Mouse (Mus musculus) kidney, postnatal 14 days (tissue): Measurements from ENCODE around the gene Ptk6.

ENCODE experiments used
- DNase-seq: peaks from one replicate; pipeline ENCODE4 v3.0.0; 2022; ENCODE audit warnings: mixed read lengths

Ptk6 gene

DNA sequence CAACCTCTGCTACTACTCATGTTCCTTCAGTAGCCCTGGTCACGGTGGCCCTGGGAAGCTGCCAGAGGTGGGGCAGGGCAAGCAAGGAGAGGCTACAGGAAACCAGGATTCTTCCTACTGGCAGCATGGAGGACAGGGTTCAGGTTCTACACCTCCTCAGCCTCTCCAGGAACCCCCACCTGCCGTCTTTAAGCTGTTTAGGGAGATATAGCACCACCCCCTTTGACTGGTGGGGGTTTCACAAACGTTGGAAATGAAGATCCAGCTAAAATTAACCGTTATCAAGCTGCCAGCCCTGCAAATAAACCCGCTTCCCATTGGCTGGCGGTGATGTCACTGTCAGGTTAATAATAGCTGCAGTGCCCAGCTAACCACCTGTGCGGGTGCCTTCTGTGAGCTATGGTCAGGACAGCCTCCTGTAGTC lies 43.5 kb downstream of the Ptk6 start:
- DNase-seq = no peak

DNA sequence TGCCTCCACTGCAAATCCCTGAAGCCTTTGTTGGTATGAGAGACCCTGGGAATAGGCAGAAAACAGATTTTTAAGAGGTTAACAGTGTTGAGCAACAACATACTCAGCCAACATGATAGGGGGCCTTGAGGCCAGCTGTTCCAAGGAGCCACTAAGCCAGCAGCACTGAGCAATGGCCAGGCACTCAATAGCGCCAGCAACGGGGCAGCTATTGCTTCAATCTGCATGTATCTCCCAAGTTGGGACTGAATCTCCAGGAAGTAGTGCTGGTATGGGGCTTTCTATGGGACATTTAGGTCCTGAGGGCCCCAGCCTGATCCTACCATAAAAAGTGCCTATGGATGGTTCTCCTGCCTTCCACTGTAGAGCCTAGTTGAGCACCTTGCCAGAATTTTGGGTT lies 44.1 kb downstream of the Ptk6 start:
- DNase-seq = no peak

DNA sequence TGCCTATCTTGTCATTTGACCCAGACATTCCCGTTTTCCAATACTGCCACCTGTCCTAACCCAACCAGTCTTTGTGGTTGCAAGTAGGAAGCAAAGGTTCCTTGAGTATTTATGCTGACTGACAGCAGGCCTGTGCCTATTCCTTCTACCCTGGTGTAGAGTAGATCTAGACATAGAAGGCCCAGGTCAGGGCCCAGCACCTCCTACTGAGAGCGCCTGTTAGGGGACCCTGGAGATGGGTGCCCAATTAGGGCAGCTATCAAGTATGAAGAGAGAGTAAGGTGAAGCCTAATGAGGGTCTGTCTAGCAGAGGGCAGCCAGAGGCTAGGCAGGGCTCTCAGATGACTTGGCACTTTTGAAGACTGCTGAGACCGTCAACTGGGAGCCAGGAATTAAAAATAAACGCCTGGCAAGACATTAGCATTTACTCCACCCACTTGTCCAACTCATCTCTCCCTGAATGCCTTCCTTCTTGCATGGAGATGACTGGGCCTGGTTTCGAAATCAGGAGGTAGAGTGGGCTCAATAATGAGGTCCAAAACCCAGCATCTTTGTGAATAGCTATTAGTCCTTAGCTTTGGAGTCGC lies 44.8 kb downstream of the Ptk6 start:
- no peak for DNase-seq

DNA sequence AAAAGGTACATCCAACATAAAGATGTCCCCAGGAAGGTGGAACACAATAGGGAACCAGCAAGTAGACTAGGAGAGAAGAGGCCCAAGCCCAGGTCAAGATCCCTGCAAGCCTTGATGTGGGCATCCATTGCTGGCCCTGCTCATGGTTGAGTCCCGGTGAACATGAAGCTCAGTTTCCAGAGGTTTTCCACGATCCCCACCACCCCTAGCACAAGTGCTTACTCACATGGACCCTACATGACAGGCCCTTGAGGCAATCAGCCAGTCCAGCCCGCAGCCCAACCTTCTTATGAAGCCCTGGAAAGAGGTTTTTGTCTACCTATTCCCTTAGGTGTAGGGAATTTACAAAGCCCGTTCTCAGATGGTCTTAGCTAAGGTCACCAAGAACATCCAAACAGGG lies 45.4 kb downstream of the Ptk6 start:
- no peak for DNase-seq

DNA sequence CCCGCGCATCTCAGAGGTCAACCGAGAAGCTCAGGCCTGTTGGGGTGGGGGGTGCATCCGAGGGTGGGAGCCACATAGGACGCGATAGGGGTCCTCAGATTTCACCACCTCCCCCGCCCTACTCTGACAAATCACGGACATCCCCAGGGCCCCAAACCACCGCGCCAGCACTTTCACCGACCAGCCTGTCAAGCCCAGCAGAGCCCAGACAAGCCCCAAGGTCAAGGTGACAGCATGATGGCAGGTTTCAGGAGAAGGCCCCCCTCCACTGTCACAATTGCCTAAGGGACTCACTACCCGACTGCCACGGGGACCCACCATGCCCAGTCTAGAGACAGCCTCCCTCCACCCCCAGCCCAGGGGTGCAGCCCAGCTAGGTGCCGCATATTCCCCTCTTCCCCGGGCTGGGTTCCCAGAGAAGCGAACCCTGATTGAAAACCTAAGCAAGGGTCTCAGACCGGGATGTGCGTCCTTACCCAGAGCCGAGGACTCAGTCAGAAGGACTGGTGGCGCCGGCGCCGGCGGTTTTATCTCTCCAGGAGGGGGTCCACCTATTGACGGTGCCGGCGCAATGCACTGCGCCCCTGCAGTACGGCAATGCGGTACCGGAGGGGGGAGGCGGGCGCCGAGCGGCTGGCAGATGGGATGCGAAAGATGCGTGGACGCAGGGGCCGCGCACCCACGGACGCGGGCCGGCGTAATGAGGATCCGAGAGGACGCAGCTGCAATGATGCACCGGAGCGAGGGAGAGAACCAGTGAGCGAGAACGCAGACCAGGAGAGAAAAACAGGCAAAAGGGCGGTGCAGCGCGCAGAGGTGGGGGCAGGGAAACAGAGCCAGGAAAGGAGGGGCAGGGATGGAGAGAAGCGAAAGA lies 46.1 kb downstream of the Ptk6 start, which contains the start of gene Eef1a2:
Gene Eef1a2 (minus strand): TSS at position 767 of the 874 bp plus-strand sequence.
- DNase-seq = no peak

DNA sequence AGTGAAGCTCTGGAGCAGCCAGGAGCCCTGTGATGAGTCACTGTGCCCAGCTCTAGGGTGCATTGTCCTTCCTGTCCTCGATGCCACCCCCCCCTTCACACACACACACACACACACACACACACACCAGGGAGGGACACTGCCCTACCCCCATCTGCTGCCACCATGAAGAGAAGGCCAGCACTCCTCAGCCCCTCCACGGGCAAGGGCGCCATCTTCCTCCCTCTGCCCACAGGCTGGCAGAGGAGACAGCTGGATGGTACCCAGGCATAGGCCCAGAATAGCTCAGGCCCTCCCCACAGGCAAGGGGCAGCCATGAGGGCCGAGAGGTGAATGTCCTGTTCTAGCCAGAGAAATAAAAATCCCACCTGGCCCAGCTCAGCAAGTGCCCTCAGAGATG lies 46.8 kb downstream of the Ptk6 start:
- no peak for DNase-seq

DNA sequence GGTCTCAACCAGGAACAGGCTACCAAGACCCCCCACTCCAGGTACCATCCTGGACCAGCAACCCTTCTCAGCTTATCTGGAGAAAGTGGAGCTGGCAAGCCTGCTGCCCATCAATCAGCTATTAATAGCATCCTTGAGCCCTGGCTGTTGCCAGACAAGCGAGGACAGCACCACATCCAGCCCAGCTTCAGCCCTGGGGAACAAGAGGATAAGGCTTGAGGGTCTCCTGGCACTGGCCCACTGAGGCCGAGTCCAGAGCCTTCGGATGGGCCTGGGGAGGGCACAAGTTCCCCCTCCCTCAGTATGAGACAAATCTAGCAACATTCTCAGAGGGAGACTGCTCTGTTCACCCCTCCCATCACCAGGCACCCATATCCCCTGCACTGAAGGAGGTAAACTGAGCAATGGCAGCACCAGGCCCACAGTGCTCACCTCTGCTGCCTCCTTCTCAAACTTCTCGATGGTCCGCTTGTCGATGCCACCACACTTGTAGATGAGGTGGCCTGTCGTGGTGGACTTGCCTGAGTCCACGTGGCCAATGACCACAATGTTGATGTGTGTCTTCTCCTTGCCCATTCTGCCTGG lies 47.7 kb downstream of the Ptk6 start:
- no peak for DNase-seq

DNA sequence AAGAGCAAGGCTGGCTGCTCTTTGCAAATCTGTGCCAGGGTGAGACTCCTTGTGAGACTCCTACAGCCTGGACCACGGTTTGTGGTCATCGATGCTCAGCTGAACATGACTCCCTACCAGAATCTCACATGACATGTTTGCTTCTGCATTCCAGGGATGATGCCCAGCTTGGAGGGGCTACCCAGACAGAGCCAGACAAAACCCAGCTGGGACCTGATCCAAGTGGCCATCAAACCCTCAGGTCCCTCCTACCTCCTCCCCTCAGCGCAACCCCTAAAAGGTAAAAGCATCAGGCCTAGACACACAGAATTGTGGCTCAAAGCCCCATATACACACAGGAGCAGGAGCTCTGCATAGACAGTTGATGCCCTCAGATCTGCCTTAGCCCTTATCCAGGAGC lies 48.2 kb downstream of the Ptk6 start:
- no peak for DNase-seq

DNA sequence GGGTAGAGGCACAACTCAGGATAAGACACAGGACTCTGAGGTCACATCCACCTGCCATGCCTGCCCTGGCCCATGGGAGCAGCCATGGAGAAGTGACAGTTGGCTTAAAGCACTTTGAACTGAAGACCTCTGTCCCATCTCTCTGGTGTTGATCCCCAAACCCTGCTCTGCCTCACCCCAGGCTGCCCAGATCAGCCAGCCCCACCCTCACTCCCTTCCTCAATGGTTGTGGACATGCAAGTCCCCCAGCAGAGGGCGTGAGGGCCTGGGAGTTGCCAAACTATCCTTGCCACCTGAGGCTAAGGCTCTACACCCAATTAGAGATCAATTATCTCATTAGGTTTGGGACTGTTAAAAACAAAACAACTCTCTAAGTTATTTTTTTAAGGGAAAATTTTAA lies 48.8 kb downstream of the Ptk6 start:
- DNase-seq = no peak

DNA sequence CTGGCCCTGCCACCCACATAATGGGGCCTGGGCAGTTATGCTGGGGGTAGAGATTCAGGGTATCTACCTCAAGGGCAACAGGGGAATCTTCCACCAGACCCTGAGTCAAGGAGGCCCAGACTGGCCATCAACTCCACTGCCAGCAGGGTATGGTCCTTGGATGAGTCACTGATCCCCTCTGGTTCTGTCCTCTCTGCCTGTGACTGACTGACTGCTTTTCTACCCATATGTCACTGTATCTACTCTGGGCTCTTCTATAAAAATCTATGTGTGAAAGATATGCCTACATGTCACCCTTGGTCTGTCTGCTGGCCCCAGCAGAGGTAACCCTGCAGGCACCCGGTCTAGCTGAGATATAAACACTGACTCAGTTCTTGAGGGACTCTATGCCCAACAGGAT lies 49.5 kb downstream of the Ptk6 start:
- DNase-seq = no peak

DNA sequence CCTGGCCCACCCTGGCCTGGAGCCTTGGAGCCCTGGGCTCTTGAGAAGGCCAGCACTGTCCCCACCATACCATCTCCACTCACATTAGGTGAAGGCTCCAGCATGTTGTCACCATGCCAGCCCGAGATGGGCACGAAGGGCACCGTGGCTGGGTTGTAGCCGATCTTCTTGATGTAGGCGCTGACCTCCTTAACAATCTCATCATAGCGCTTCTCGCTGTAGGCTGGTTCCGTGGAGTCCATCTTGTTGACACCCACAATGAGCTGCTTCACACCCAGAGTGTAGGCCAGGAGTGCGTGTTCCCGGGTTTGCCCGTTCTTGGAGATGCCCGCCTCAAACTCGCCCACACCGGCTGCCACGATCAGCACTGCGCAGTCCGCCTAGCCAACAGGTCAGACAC lies 49.9 kb downstream of the Ptk6 start:
- DNase-seq = no peak

DNA sequence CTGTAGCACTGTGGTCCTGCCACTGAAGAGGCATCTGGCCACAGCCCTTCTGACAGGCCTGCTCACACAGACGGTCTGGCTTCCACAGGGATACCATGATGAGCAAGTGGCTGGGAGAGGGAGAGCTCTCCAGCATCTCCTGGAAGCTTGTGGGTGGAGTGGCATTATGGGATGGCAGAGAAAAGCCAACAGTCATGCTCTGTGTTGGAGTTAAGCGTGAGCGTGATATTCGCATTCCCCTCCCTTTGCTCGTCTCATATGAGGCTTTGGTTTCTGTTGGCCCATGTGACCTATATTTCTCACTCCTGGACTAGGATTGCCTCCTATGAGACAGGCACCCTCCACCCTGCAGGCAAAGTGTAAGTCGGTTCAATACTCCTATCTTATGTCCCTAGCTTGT lies 52.3 kb downstream of the Ptk6 start:
- DNase-seq = no peak

DNA sequence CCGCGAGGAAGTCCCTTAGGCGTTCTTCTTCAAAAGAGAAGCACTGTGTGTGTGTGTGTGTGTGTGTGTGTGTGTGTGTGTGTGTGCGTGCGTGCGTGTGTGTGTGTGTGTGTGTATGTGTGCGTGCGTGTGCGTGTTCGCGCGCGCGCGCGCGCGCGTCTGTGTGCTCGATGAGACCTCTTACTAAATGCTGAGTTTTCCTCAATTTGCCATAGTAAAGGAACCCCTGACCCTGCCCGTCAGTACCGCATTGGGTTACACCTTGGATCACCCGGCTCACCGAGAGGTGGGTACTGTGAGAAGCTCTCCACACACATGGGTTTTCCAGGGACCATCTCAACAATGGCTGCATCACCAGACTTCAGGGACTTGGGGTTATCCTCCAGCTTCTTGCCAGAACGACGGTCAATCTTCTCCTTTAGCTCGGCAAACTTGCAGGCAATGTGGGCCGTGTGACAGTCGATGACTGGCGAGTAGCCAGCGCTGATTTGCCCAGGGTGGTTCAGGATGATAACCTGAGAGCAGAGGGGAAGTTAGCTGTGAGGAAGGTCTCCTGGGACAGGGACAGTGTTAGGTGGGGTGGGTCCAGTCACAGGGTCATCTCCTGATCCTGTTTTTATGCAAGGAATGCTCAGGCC lies 54.2 kb downstream of the Ptk6 start:
- DNase-seq = no peak

DNA sequence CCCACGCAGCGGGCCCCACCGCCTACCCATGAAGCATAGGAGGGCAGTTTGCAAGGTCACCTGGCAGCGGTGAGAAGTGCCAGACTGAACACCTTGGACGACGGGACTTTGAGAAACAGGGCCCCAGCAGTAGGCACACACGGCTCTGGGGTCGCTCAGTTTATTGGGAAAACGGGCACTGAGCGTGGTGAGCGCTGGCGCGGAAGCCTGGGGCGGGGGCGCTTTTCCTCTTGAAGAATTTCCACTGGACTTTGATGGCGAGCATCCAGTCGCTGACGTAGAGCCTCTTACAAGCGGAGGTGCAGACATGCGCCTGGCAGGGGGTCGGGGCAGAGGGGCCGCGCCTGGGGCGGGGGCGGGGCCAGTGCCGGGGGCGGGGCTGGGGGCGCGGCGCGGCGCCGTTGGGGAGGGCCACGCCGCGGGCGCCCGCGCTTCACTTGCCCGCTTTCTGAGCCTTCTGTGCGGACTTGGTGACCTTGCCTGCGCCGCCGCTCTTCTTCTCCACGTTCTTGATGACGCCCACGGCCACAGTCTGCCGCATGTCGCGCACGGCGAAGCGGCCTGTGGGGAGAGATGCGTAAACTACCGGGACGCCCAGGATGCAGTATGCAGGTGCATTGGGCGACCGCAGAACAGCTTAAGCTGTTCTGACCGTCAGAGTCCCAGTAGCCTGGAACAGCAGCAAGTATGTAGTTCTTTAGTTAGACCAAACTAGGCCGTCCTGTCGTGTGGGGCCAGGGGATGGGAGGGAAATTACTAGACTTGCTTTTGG lies 54.9 kb downstream of the Ptk6 start:
- DNase-seq = peak; percentile 69

DNA sequence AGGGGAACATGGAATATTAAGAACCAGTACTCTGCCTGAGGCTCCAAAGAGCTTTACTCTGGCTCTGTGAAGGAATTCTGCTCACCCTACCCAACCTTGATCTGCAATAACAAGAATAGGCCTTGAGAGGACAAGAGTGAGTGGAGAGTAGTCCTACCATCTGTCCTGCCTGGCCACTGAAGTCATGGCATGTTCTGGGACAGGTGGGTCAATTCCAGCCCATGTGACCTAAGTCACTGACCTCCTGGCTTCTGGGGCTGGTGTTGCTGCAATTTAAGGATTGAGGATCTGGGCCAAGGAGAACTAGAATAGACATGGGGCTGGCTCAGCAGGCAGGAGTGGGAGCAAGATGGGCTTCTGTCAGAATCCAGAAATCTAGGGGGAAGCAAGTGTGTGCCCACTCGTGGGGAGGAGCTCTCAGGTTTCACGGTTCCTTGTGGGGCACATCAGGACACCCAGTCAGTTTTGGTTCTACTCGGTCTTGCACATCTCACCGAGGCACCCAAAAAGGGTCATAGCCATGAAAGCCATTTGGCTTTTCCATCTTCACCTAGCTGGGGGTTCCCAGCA lies 55.5 kb downstream of the Ptk6 start:
- DNase-seq = no peak

DNA sequence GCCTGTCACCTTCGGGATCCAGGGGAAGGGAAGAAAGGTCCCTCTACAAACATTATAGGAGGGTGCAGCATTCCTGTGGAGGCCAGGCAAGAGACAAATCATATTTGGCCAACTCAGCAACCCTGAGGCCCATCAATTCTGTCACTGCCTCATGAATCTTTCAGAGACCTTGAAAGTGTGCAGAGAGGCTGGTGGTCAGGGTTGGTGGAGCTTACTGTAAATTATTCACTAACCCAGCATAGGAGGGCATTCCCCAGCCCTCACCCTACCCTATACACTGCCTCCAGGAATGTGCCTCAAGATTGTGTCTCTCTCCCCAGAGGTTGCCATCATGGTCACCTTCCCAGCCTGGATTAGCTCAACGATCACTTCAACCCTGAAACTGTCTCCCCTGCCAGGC lies 57.9 kb downstream of the Ptk6 start:
- no peak for DNase-seq
